Mouse (Mus musculus): Measurements from ENCODE around the gene Lasp1.

- no peak for TF ChIP-seq POLR2A (IDR thresholded peaks at IDR 0.05; ENCODE audit: insufficient read depth, low read depth, low read length)
- no peak for TF ChIP-seq CTCF (IDR thresholded peaks at IDR 0.05)
Measured at GRCm38 (mm10) chr11:97827654-97828053, 28.9 kb downstream of the Lasp1 start.
